ENCODE assay signal across 22 mouse cellular contexts in the genomic region with DNA sequence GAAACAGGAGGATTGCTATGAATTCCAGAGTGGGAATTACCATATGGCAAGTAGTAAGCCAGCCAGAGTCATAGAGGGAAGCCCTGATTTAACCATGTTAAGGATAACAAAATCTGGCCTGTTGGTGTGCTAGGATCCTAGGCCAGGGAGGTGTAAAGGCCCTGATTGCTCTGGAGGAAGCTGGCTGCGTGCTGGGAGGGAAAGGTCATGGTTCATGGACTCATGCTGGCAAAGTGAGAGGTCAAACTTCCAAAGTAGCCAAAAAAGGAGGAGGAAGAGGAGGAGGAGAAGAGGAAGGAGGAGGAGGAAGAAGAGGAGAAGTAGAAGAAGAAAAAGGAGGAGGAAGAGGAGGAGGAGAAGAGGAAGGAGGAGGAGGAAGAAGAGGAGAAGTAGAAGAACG. TPM values are rescaled to one million over a fixed set of nuclear protein-coding genes. Genes with fewer than 3 reads are reported as not detected.
A peak's percentile ranks its signal among the peaks of the same experiment; 100 is the strongest.
DNase-seq lines count a peak whose midpoint lies in the region; ATAC-seq and TF ChIP-seq lines count a peak whose summit lies in the region.
"Had no signal": no experiment of that assay in that cellular context is flagged by ENCODE, and none has a peak within 500 bp of the region (broad histone marks: within the 10 kb centered on the region; RNA-seq: fewer than 3 reads in every experiment).

No protein-coding gene starts in this region.

- H3K79me2 ChIP-seq in liver, adult 2 months (ENCODE audit: control insufficient read depth, insufficient read depth, low read length) = peaks cover 3% of the 10 kb centered on the region; the same call in 1 of the 2 replicates

- TF ChIP-seq EP300 in liver, postnatal 0 days (IDR thresholded peaks at IDR 0.05; ENCODE audit: low read depth) = no peak

- no peaks in the 10 kb centered on the region for H3K9me3 ChIP-seq in kidney, embryonic 16.5 days (ENCODE audit: low read length)
- H3K9me3 ChIP-seq in liver, postnatal 0 days (ENCODE audit: low read length) = no peaks in the 10 kb centered on the region
- H3K9me3 ChIP-seq: embryonic facial prominence, embryonic 12.5 days; embryonic facial prominence, embryonic 15.5 days; forebrain, embryonic 15.5 days; heart, embryonic 12.5 days; heart, embryonic 15.5 days; hindbrain, embryonic 10.5 days; hindbrain, embryonic 13.5 days had no signal

- DNase-seq in kidney, adult 2 months = peak; percentile 57
- peak; percentile 75 for DNase-seq in liver, adult 2 months (ENCODE audit: extremely low read depth, low read depth, low spot score)
- DNase-seq in liver, postnatal 0 days = no peak
- peak; percentile 13 for DNase-seq in yolk sac, embryonic 10.5 days (ENCODE audit: low spot score)
- DNase-seq in left cerebral cortex, adult 11 months (ENCODE audit: low spot score) = no peak
- DNase-seq: adrenal gland, adult 8-10 months; adrenal gland, postnatal 25 days; gastrocnemius, postnatal 25 days; heart, adult 18-20 months; heart, postnatal 10 days; heart, postnatal 36 days had no signal

- no peak overlapping the region for H3K4me3 ChIP-seq in kidney, adult 2 months (ENCODE audit: insufficient read depth, low read depth, low read length)
- H3K4me3 ChIP-seq in kidney, embryonic 16.5 days (ENCODE audit: low read length) = no peak overlapping the region
- H3K4me3 ChIP-seq in liver, adult 2 months (ENCODE audit: insufficient read depth, low read depth, low read length) = no peak overlapping the region
- H3K4me3 ChIP-seq in liver, postnatal 0 days (ENCODE audit: low read depth, low read length) = no peak overlapping the region
- H3K4me3 ChIP-seq: embryonic facial prominence, embryonic 12.5 days; embryonic facial prominence, embryonic 15.5 days; forebrain, embryonic 15.5 days; heart, embryonic 12.5 days; heart, embryonic 15.5 days; hindbrain, embryonic 10.5 days; hindbrain, embryonic 13.5 days had no signal

- no peak for TF ChIP-seq CTCF in kidney, adult 2 months (conservative IDR thresholded peaks at IDR 0.05; ENCODE audit: insufficient read depth, insufficient read length, low read depth, low read length)
- no peak for TF ChIP-seq CTCF in liver, adult 2 months (IDR thresholded peaks at IDR 0.05; ENCODE audit: low read depth, low read length)
- TF ChIP-seq CTCF in liver, postnatal 0 days (IDR thresholded peaks at IDR 0.05; ENCODE audit: low read depth) = no peak

- no peaks in the 10 kb centered on the region for H3K27me3 ChIP-seq in kidney, adult 2 months (replicated peaks; ENCODE audit: control insufficient read depth, insufficient read depth, low read length)
- no peaks in the 10 kb centered on the region for H3K27me3 ChIP-seq in kidney, embryonic 16.5 days (ENCODE audit: insufficient read depth, low read length)
- H3K27me3 ChIP-seq in liver, adult 2 months (ENCODE audit: control insufficient read depth, insufficient read depth, low read length) = no peaks in the 10 kb centered on the region
- H3K27me3 ChIP-seq in liver, postnatal 0 days (ENCODE audit: insufficient read depth, low read length) = no peaks in the 10 kb centered on the region
- H3K27me3 ChIP-seq: forebrain, embryonic 15.5 days; heart, embryonic 15.5 days had no signal

- WGBS in kidney, adult 2 months = 51% methylated on average over 2 of the region's 2 CpGs
- WGBS in kidney, embryonic 16.5 days = 49% methylated on average over 2 of the region's 2 CpGs
- WGBS in liver, adult 2 months = 34% methylated on average over 2 of the region's 2 CpGs
- WGBS in liver, postnatal 0 days (ENCODE audit: insufficient replicate concordance) = 41% methylated on average over 2 of the region's 2 CpGs

- H3K4me1 ChIP-seq in kidney, adult 2 months (ENCODE audit: control insufficient read depth, insufficient read depth, low read length) = peaks cover 15% of the 10 kb centered on the region; the same call in 1 of the 2 replicates
- peaks cover 16% of the 10 kb centered on the region for H3K4me1 ChIP-seq in kidney, embryonic 16.5 days (ENCODE audit: insufficient read depth, low read length)
- peaks cover 6% of the 10 kb centered on the region; the same call in 1 of the 2 replicates for H3K4me1 ChIP-seq in liver, adult 2 months (ENCODE audit: control insufficient read depth, insufficient read depth, low read length)
- peaks cover 22% of the 10 kb centered on the region; the same call in 1 of the 2 replicates for H3K4me1 ChIP-seq in liver, postnatal 0 days (ENCODE audit: insufficient read depth)

- H3K36me3 ChIP-seq in kidney, adult 2 months (ENCODE audit: control insufficient read depth, insufficient read depth, low read length) = no peaks in the 10 kb centered on the region
- no peaks in the 10 kb centered on the region for H3K36me3 ChIP-seq in kidney, embryonic 16.5 days (ENCODE audit: insufficient read depth, low read length)
- H3K36me3 ChIP-seq in liver, adult 2 months (ENCODE audit: control insufficient read depth, insufficient read depth, low read length) = no peaks in the 10 kb centered on the region
- no peaks in the 10 kb centered on the region for H3K36me3 ChIP-seq in liver, postnatal 0 days (replicated peaks; ENCODE audit: insufficient read depth, low read length)
- H3K36me3 ChIP-seq: embryonic facial prominence, embryonic 12.5 days; embryonic facial prominence, embryonic 15.5 days; forebrain, embryonic 15.5 days; heart, embryonic 12.5 days; heart, embryonic 15.5 days; hindbrain, embryonic 10.5 days; hindbrain, embryonic 13.5 days had no signal

- H3K9ac ChIP-seq in kidney, embryonic 16.5 days (replicated peaks; ENCODE audit: low read length) = no peak overlapping the region
- no peak overlapping the region for H3K9ac ChIP-seq in liver, adult 2 months (ENCODE audit: low read depth, low read length)
- no peak overlapping the region for H3K9ac ChIP-seq in liver, postnatal 0 days (replicated peaks)
- H3K9ac ChIP-seq: embryonic facial prominence, embryonic 12.5 days; embryonic facial prominence, embryonic 15.5 days; forebrain, embryonic 15.5 days; heart, embryonic 12.5 days; heart, embryonic 15.5 days; hindbrain, embryonic 13.5 days had no signal

- ATAC-seq in kidney, embryonic 16.5 days (ENCODE audit: low FRiP score, low TSS enrichment) = no peak
- no peak for ATAC-seq in liver, postnatal 0 days
- ATAC-seq: CD4-positive, CD25-positive, alpha-beta regulatory T cell, adult 4 months; forebrain, embryonic 15.5 days; hindbrain, embryonic 16.5 days had no signal

- H3K27ac ChIP-seq in kidney, adult 2 months (ENCODE audit: insufficient read depth, low read depth, low read length) = peak overlapping the region; percentile 17; the same call in 1 of the 2 replicates
- H3K27ac ChIP-seq in kidney, embryonic 16.5 days (ENCODE audit: low read length) = no peak overlapping the region
- no peak overlapping the region for H3K27ac ChIP-seq in liver, adult 2 months (replicated peaks; ENCODE audit: insufficient read depth, low read depth, low read length)
- H3K27ac ChIP-seq in liver, postnatal 0 days (ENCODE audit: low read depth) = no peak overlapping the region
- H3K27ac ChIP-seq: embryonic facial prominence, embryonic 12.5 days; embryonic facial prominence, embryonic 15.5 days; heart, embryonic 15.5 days; hindbrain, embryonic 13.5 days had no signal

- H3K4me2 ChIP-seq in kidney, embryonic 16.5 days (replicated peaks; ENCODE audit: low read depth, low read length) = no peak overlapping the region
- no peak overlapping the region for H3K4me2 ChIP-seq in liver, postnatal 0 days (ENCODE audit: low read depth, low read length)
- H3K4me2 ChIP-seq: embryonic facial prominence, embryonic 12.5 days; embryonic facial prominence, embryonic 15.5 days; forebrain, embryonic 15.5 days; heart, embryonic 12.5 days; heart, embryonic 15.5 days; hindbrain, embryonic 13.5 days had no signal

- no peak for TF ChIP-seq POLR2A in kidney, adult 2 months (IDR thresholded peaks at IDR 0.05; ENCODE audit: low read depth, low read length)
- no peak for TF ChIP-seq POLR2A in liver, adult 2 months (IDR thresholded peaks at IDR 0.05; ENCODE audit: extremely low read depth, insufficient read depth, low read length)

RNA-seq across cellular contexts. Expression of a gene that starts 3.6 kb away (rescaled TPM):
- polyA plus RNA-seq in kidney, adult 2 months (2012; rRNA removed) = 11.7 and 11.8 TPM in 2 replicates
- 44.2 and 48.3 TPM in 2 replicates for polyA plus RNA-seq in kidney, embryonic 16.5 days (2015; fragmentation: Nextera tagmentation; extraction: Ambion mirVana)
- 7.3 and 10.3 TPM in 2 replicates for total RNA-seq in liver, adult 2 months (2014; rRNA removed)
- 4.3 and 4.6 TPM in 2 replicates for polyA plus RNA-seq in liver, adult 2 months (2012; rRNA removed)
- 3.9 and 6.0 TPM in 2 replicates for polyA plus RNA-seq in liver, postnatal 0 days (2015; fragmentation: Nextera tagmentation; extraction: Ambion mirVana)

RNA-seq across cellular contexts. Expression of a gene that starts 24.8 kb away (rescaled TPM):
- polyA plus RNA-seq in kidney, adult 2 months (2012; rRNA removed) = 60.5 and 63.4 TPM in 2 replicates
- polyA plus RNA-seq in kidney, embryonic 16.5 days (2015; fragmentation: Nextera tagmentation; extraction: Ambion mirVana) = 9.5 and 12.2 TPM in 2 replicates
- 10.3 and 11.3 TPM in 2 replicates for total RNA-seq in liver, adult 2 months (2014; rRNA removed)
- polyA plus RNA-seq in liver, adult 2 months (2012; rRNA removed) = 21.4 and 24.7 TPM in 2 replicates
- polyA plus RNA-seq in liver, postnatal 0 days (2015; fragmentation: Nextera tagmentation; extraction: Ambion mirVana) = 4.7 and 6.0 TPM in 2 replicates
- total RNA-seq: common myeloid progenitor, adult 5-6 weeks had no signal
- polyA plus RNA-seq: CD4-positive, CD25-positive, alpha-beta regulatory T cell, adult 4 months had no signal

RNA-seq across cellular contexts. Expression of a gene that starts 59.9 kb away (rescaled TPM):
- 17.1 and 19.0 TPM in 2 replicates for polyA plus RNA-seq in kidney, adult 2 months (2012; rRNA removed)
- 17.4 and 23.4 TPM in 2 replicates for polyA plus RNA-seq in kidney, embryonic 16.5 days (2015; fragmentation: Nextera tagmentation; extraction: Ambion mirVana)
- total RNA-seq in liver, adult 2 months (2014; rRNA removed) = 21.8 and 28.8 TPM in 2 replicates
- 10.5 and 11.0 TPM in 2 replicates for polyA plus RNA-seq in liver, adult 2 months (2012; rRNA removed)
- 5.1 and 23.7 TPM in 2 replicates for polyA plus RNA-seq in liver, postnatal 0 days (2015; fragmentation: Nextera tagmentation; extraction: Ambion mirVana)

Comparison
In these comparisons a context has a peak if more than half of its experiments do, and no peak if none do; other contexts are left out.
1. DNase-seq: peak in kidney, adult 2 months (single experiment), liver, adult 2 months (single experiment) and yolk sac, embryonic 10.5 days (single experiment); none in liver, postnatal 0 days (single experiment) and left cerebral cortex, adult 11 months (single experiment).